Mouse (Mus musculus): ENCODE data around the gene Nlk.

Nlk gene

GRCm38 (mm10) chr11:78696777-78697752 is at the start of gene Nlk:
TSS of gene Nlk (minus strand) at chr11:78697373.
- DNase-seq = peak; percentile 99

DNA sequence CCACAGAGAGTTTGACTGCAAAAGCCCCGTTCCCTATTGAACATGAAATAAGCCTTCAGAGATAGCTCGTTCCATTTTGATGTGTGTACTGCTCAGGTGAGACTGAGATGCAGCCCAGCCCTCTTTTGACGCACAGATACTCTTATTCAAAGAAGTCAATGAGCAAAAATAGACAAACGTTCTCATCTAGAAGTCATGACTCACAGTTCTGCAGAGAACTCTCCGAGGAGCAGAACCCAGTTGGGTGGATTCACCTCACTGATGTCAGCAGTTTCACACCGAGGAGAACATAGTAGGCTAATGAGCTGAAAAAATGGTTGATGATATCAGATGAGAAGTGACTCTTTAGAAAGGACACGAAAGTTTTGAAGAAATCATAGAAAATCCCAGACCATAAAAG is 49.1 kb upstream of the Nlk start:
- DNase-seq = no peak

GRCm38 (mm10) chr11:78745475-78745874 is 48.3 kb upstream of the Nlk start:
- no peak for DNase-seq

DNA sequence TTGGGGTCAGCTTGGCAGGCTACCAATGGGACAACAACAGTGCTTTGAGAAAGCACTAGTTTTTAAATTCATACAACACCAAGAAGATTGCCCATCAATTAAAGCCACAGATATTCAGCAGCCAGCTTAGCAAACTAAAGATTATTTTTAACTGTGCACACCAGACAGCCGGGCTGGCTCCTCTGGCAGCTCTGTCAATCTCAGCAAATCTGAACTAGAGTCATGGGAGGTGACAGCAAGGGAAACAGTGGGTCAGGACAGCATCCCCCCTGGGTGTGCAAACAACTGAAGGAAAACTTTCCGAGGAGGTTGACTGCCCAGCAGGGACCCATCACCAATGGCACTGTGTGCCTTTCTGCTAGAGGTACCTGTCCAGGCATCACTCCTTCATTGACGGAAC is 45.3 kb upstream of the Nlk start:
- no peak for DNase-seq

DNA sequence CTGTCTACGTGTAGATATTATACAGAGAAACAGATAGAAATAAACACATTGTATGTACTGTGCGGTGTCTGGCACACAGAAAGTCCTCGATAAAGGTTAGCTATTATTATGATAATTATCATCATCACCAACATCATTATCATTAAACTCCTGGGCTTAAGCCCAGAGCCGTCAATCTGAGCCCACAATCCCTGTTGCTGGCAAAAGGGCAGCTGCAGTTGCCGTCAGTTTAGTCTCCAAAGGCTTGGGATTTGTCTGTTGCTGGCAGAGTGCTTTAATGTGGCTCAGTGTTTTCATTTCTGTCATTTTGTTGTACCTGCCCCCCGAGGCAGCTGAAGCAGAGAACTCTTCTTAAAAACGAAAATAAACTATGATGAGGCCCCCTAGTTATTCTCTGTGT is 44.8 kb upstream of the Nlk start:
- DNase-seq = no peak

- DNase-seq = no peak
These were observed 42.2 kb upstream of the Nlk start for GRCm38 (mm10) chr11:78739361-78739760.

GRCm38 (mm10) chr11:78736877-78737408 is 39.8 kb upstream of the Nlk start:
- no peak for DNase-seq

DNA sequence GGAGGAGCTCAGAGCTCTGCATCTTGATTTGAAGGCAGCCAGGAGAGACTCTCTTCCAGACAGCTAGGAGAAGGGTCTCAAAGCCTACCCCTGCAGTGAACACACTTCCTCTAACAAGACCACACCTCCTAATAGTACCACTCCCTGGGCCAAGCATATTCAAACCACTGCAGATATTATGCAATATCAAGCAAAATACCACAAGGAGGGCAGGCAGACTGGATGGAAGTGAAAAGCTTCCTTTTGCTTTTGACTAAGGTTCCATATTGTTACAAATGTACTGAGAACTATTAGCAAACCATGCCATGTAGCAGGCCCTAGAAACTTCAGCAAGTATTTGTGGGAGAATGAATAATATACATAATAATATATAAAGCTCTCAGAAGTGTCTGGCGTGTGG is 38.0 kb upstream of the Nlk start:
- DNase-seq = no peak

DNA sequence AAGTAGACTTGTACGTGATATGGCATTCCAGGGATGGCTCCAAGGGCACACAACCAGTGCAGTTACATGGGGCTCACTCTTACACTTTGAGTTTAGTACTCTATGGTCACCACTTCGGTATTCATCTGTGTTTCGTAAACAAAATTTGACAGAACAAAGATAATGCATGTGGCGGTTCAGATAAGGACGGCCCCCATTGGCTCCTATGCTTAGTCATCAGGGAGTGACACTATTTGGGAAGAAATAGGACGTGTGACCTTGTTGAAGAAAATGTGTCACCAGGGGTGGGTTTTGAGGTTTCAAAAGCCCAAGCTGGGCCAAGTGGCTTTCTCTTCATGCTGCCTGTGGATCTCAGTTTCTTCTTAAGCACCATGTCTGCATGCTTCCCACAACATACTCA is 35.4 kb upstream of the Nlk start:
- DNase-seq = no peak

DNA sequence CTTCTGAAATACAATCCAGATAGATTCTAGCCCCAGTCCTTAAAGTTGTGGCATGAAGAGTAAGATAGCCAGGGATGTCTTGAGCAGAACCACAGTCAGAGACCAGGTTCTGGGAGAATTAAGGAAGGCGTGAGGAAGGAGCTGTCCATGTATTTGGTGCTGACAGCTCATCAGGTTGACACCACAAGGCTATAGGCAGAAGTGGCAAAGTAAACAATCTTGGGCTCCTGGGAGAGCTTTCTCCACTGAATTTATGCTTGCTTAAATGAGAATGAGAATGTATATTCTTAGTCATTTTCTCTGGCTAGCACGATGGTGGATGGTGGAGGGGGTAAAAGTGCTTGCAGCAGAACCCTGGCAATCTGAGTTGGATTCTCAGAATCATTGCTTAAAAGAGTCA is 33.7 kb upstream of the Nlk start:
- no peak for DNase-seq

- no peak for DNase-seq
These were observed 30.9 kb upstream of the Nlk start for GRCm38 (mm10) chr11:78728041-78728440.

GRCm38 (mm10) chr11:78726366-78726765 is 29.2 kb upstream of the Nlk start:
- no peak for DNase-seq

- no peak for DNase-seq
These were observed 27.6 kb upstream of the Nlk start for GRCm38 (mm10) chr11:78724792-78725191.

DNA sequence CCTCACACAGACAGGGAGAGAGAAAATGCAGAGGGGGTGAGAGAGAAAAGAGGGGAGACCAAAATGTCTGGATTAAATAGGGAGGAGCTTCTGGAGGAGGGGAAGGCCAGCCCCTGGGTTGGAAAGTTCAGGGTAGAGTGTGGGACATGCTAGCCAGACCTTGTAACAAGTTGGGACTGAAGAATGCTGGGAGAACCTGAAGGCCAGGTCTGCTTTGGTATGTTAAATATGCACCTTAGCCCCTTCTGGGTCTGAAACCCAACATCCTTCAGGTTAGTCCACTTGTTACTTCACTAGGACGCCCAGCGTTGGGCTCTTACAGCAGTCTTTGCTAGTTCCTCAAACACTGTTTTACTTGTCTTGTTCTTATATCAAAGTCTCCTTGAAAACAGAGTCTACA is 24.2 kb upstream of the Nlk start:
- DNase-seq = no peak

DNA sequence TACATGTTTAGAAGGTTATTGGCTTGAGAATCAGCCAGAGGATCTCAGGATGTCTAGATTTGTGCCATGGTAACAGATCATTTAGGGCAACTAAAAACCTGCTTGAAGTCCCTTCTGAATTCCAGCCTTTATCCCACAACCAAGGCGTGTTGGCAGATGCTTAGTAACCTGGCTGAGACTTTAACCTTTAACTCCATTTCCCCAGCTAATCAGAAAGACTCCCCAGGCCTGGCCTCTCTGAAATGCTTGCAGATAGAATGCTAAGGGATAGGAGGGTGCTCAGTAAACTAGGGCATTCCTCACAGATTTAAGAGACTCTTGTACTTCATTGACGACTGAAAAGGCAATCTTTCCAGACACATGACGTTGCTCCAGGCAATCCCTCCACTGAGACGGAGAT is 20.5 kb upstream of the Nlk start:
- no peak for DNase-seq

DNA sequence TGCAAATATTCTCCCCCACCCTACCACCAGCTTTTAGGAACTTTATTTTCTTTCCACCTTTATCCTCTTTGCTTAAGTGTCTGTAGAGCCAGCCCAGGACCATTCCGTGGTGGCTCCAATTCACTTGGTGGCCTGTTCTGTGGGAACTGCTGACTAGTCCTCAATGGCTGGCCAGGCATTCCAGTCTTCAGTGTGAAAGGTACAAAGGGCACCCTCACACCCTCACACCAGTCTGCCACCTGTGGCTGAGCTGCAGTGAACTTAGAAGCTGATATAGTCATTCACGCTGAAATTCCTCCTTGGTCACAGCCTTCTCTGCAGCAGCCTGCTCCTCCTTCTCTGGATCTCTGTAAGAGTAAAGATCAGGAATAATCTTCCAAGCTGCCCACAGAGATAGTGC is 11.5 kb upstream of the Nlk start:
- no peak for DNase-seq

- no peak for DNase-seq
These were observed 8.9 kb upstream of the Nlk start for GRCm38 (mm10) chr11:78706026-78706425.

DNA sequence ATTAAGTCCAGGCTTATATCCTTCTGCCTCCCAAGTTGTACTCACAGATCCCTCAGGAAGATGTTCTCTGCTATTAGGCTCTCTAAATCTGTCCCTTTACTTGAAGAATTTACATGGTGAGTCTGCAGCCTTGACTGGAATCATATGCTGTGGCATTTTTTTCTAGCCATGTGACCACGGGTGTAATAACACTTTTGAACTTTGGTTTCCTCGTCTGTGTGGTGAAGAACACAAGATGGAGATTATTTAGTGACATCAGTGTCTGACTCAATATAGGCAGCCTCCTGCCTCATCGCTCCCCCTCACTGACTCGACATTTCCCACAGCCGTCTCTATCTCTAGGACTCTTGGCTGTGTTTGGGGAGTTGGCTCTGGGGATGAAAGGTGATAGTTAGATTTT is 5.9 kb upstream of the Nlk start:
- DNase-seq = no peak

DNA sequence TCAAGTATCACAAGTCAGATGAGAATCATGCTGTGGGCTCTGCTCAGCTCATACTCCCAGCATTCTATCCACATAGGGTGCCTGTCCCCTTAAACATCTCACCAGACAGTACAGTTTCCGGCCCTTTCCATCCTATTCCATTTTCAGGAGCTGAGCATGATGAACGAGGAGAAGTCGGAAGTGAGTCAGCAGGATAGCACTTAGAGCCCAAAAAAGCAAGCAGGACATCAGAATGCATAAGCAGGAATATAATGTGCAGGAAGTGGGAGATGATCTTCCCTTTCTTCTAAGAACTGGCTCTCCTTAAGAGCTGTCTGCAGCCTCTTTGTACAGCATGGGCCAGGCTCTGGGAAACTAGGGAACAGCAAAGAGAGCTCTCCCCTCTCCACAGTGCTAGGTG is 5.1 kb upstream of the Nlk start:
- DNase-seq = no peak

- peak; percentile 95 for DNase-seq
These were observed 589 bp upstream of the Nlk start for GRCm38 (mm10) chr11:78697753-78698171.

DNA sequence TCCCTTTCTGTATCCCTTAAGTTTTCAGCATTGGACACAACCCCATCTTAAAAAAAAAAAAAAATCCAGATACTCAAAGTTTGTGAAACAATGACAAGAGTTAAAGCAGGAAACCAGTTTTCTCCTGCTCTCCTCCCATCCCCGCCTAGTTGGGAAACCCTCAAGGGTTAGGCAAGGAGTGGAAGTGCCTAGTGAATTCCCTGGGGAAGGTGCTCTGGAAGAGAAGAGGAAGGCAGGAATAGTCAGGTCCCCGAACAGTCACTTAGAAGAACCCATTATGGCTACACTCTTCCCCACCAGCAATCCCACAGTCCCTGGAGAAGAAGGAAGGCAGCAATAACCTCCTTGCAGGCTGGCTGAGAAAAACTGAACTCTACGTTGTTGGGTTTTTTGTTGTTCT is 2.9 kb downstream of the Nlk start:
- no peak for DNase-seq

GRCm38 (mm10) chr11:78693307-78693706 is 3.9 kb downstream of the Nlk start:
- DNase-seq = no peak

DNA sequence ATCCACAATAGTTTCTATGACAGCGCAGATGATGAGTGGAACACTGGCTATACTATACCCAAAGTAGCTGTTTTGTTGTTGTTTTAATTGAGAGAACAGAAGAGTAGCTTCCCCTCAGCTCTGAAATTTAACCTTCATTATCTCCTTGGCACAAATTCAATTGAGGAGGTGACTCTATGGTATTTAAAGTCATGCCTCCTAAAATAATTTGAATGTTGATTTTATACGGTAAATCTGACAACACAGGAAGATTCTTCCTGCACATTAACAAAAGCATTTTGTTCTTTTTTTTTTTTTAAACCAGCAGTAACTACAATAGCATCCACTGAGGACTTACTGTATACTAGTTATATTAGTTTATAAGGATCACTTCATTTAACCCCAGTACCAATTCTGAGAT is 6.0 kb downstream of the Nlk start:
- no peak for DNase-seq

DNA sequence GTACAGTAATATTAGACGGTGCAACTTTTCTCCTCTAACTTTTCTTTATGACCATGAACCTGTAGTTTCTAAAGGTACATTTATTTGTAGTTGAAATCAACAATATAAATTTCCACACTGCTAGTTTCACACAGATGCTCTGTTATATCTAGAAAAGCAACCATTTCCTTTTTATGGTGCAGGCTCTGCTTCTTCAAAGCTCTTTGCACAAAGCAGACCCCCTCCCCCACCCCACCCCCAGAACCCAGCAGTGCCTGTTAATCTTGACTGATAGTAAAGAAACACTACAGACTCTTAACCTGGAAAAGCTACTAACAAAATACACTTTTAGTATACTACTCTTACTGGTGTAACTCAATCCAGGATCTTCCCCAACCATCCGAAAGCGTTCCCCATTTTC is 6.6 kb downstream of the Nlk start:
- no peak for DNase-seq

GRCm38 (mm10) chr11:78681058-78681457 is 16.1 kb downstream of the Nlk start:
- DNase-seq = no peak

Data from cerebellum, adult 8-10 months (tissue).